Mouse (Mus musculus) left cerebral cortex, adult 2 months (tissue): Measurements from ENCODE around the gene Zbtb20. TPM values are rescaled to one million over a fixed set of nuclear protein-coding genes. Genes with fewer than 3 reads are reported as not detected.
A peak's percentile ranks its signal among the peaks of the same experiment; 100 is the strongest.
"Not testable (repeated sequence)": the region's sequence is repeated elsewhere in the genome, so short reads cannot be mapped to it uniquely, and the experiment has no call there.

Source experiments
- DNase-seq, 2 experiments: peaks; one replicate each; pipeline ENCODE4 v3.0.0; 2021 to 2022; ENCODE audit warnings: low spot score in 2 of 2, mixed read lengths in 1 of 2; ENCODE audit errors: extremely low spot score in 1 of 2
- H3K27ac ChIP-seq: fragments of 200-600 bp; 2 replicates; pipeline ENCODE4 v1.8.1; 2022
- H3K4me3 ChIP-seq: fragments of 200-600 bp; 2 replicates; pipeline ENCODE4 v1.8.1; 2022
- CTCF ChIP-seq: fragments of 200-600 bp; IDR thresholded peaks from 2 replicates; pipeline ENCODE4 v1.8.1; 2022; ENCODE audit warnings: antibody characterized with exemption, mild to moderate bottlenecking, moderate library complexity
- intact Hi-C: fragments of 180-260 bp; cut with DNase I; formaldehyde crosslinking; loops from one replicate; pipeline ENCODE4 v1.15.1; 2025
- total RNA-seq, 2 experiments: library from RNA; stranded (reverse); gene quantifications; 2 replicates each; pipeline ENCODE4 v1.2.3; 2021

Gene Zbtb20
- total RNA-seq, 2 experiments from 2014 or later: 46.5 to 57.6 TPM

- DNase-seq: no peak
- no peak for TF ChIP-seq CTCF
- intact Hi-C loops: loop anchor here (5.0 to 10.0 kb wide), 4 partner anchors 254 to 718 kb away; no protein-coding TSS in a partner anchor
- Histone ChIP-seq H3K4me3 (no peak overlapping the region), H3K27ac (peak overlapping the region; percentile 29; the same call in 1 of the 2 replicates)
Measured at GRCm38 (mm10) chr16:42910716-42911115, 35.0 kb downstream of the Zbtb20 start.

- no peak overlapping the region for H3K4me3 ChIP-seq
- peak overlapping the region; percentile 60; the same call in 1 of the 2 replicates for H3K27ac ChIP-seq
- TF ChIP-seq CTCF: no peak
- intact Hi-C loops: loop anchor here (5.0 to 10.0 kb wide), 4 partner anchors 253 to 719 kb away; no protein-coding TSS in a partner anchor
- no peak for DNase-seq
Measured at GRCm38 (mm10) chr16:42911326-42911725, 35.6 kb downstream of the Zbtb20 start.

GRCm38 (mm10) chr16:42911815-42912214 is 36.1 kb downstream of the Zbtb20 start:
- intact Hi-C loops: loop anchor here (5.0 to 10.0 kb wide), 4 partner anchors 253 to 720 kb away; no protein-coding TSS in a partner anchor
- Histone ChIP-seq H3K4me3 (no peak overlapping the region), H3K27ac (peak overlapping the region; percentile 60; the same call in 1 of the 2 replicates)
- no peak for DNase-seq
- TF ChIP-seq CTCF: no peak

GRCm38 (mm10) chr16:42913291-42913690 is 37.6 kb downstream of the Zbtb20 start:
- DNase-seq: no peak
- no peak overlapping the region for H3K27ac ChIP-seq
- intact Hi-C loops: loop anchor here (5.0 to 10.0 kb wide), 4 partner anchors 252 to 721 kb away; no protein-coding TSS in a partner anchor
- no peak overlapping the region for H3K4me3 ChIP-seq
- no peak for TF ChIP-seq CTCF

GRCm38 (mm10) chr16:42914457-42915085 is 38.9 kb downstream of the Zbtb20 start:
- Histone ChIP-seq H3K27ac (peak overlapping the region; percentile 60; the same call in 1 of the 2 replicates), H3K4me3 (no peak overlapping the region)
- intact Hi-C loops: loop anchor here (2.0 to 10.0 kb wide), 6 partner anchors 78 to 744 kb away; no protein-coding TSS in a partner anchor
- TF ChIP-seq CTCF: peak; percentile 70
- DNase-seq: peak; percentile 53 to 63

GRCm38 (mm10) chr16:42919992-42920760 is 44.5 kb downstream of the Zbtb20 start:
- no peak for DNase-seq
- Histone ChIP-seq H3K27ac (no peak overlapping the region), H3K4me3 (no peak overlapping the region)
- no peak for TF ChIP-seq CTCF
- intact Hi-C loops: loop anchor here (10.0 kb wide), 1 partner anchor 245 kb away; no protein-coding TSS in a partner anchor

GRCm38 (mm10) chr16:42921436-42921835 is 45.8 kb downstream of the Zbtb20 start:
- intact Hi-C loops: no loop called here
- DNase-seq: no peak
- Histone ChIP-seq H3K27ac (no peak overlapping the region), H3K4me3 (no peak overlapping the region)
- TF ChIP-seq CTCF: no peak

- DNase-seq: no peak
- intact Hi-C loops: no loop called here
- no peak for TF ChIP-seq CTCF
- H3K4me3 ChIP-seq: no peak overlapping the region
- H3K27ac ChIP-seq: no peak overlapping the region
Measured at GRCm38 (mm10) chr16:42938211-42938610, 62.5 kb downstream of the Zbtb20 start.

GRCm38 (mm10) chr16:42947016-42947415 is 71.3 kb downstream of the Zbtb20 start:
- H3K4me3 ChIP-seq: no peak overlapping the region
- no peak for TF ChIP-seq CTCF
- peak overlapping the region; percentile 69 for H3K27ac ChIP-seq
- DNase-seq: peak in 1 of 2 experiments; percentile 19
- intact Hi-C loops: no loop called here

GRCm38 (mm10) chr16:42955401-42955800 is 79.7 kb downstream of the Zbtb20 start:
- H3K27ac ChIP-seq, DNase-seq, H3K4me3 ChIP-seq, intact Hi-C loops: not testable (repeated sequence)

GRCm38 (mm10) chr16:42972872-42973271 is 97.2 kb downstream of the Zbtb20 start:
- intact Hi-C loops: no loop called here
- Histone ChIP-seq H3K27ac (no peak overlapping the region), H3K4me3 (no peak overlapping the region)
- no peak for TF ChIP-seq CTCF
- DNase-seq: no peak

- intact Hi-C loops: no loop called here
- H3K27ac ChIP-seq: no peak overlapping the region
- TF ChIP-seq CTCF: no peak
- no peak for DNase-seq
- no peak overlapping the region for H3K4me3 ChIP-seq
Measured at GRCm38 (mm10) chr16:42998896-42999295, 123.2 kb downstream of the Zbtb20 start.
